Mouse (Mus musculus) lung, embryonic 16.5 days (tissue): Measurements from ENCODE around the gene Dhrs3. TPM values are rescaled to one million over a fixed set of nuclear protein-coding genes. Genes with fewer than 3 reads are reported as not detected.

Experiments used
- ATAC-seq: fragments of 200-750 bp; cut with Nextera tagmentation; 2 replicates; pipeline ENCODE4 v1.8.0; 2017; ENCODE audit warnings: low read depth, mild to moderate bottlenecking, moderate library complexity
- H3K27ac ChIP-seq: fragments of 300-500 bp; sonication (generic); 2 replicates; pipeline ENCODE4 v1.5.1; 2014; ENCODE audit warnings: mild to moderate bottlenecking, control low read depth, low read length
- H3K27me3 ChIP-seq: fragments of 300-500 bp; sonication (generic); 2 replicates; pipeline ENCODE4 v1.6.1; 2014; ENCODE audit warnings: low read depth, low read length, mixed read lengths; ENCODE audit not compliant: control insufficient read depth, insufficient read depth
- H3K36me3 ChIP-seq: fragments of 300-500 bp; sonication (generic); 2 replicates; pipeline ENCODE4 v1.6.1; 2014; ENCODE audit warnings: low read length; ENCODE audit not compliant: control insufficient read depth, insufficient read depth
- H3K4me1 ChIP-seq: fragments of 300-500 bp; sonication (generic); replicated peaks from 2 replicates; pipeline ENCODE4 v1.6.1; 2014; ENCODE audit warnings: low read length, mixed read lengths; ENCODE audit not compliant: control insufficient read depth, insufficient read depth
- H3K4me2 ChIP-seq: fragments of 300-500 bp; sonication (generic); 2 replicates; pipeline ENCODE4 v1.6.1; 2014; ENCODE audit warnings: low read depth, low read length, control low read depth
- H3K4me3 ChIP-seq: fragments of 300-500 bp; sonication (generic); 2 replicates; pipeline ENCODE4 v1.5.1; 2014; ENCODE audit warnings: mild to moderate bottlenecking, low read length, control low read depth
- H3K9ac ChIP-seq: fragments of 300-500 bp; sonication (generic); 2 replicates; pipeline ENCODE4 v1.6.1; 2014; ENCODE audit warnings: low read length, control low read depth
- H3K9me3 ChIP-seq: fragments of 300-500 bp; sonication (generic); 2 replicates; pipeline ENCODE4 v1.6.1; 2016; ENCODE audit warnings: low read length; ENCODE audit not compliant: control insufficient read depth
- WGBS: fragments of 180-500 bp; shearing (Covaris S2); extraction: QIAGEN DNeasy Blood & Tissue Kit; methylation state at CpG from one replicate; pipeline ENCODE4 v1.1.7; 2014; 5-methylcytosine and 5-hydroxymethylcytosine counted together
- polyA plus RNA-seq: library from polyadenylated mRNA; unstranded; fragments of >200 nt; fragmentation: Nextera tagmentation; extraction: Ambion mirVana; gene quantifications from 2 replicates; pipeline ENCODE4 v1.2.1, GENCODE M21; 2015

Gene Dhrs3
- polyA plus RNA-seq, 1 experiment from 2014 or later = 67.6 TPM

GRCm38 (mm10) chr4:144906001-144906889 is 13.6 kb downstream of the Dhrs3 start:
- 59% methylated on average over 8 of the region's 8 CpGs for WGBS
- peaks cover 35% of the 10 kb centered on the region for H3K4me1 ChIP-seq
- no peak overlapping the region for H3K9ac ChIP-seq
- H3K4me3 ChIP-seq = no peak overlapping the region
- H3K36me3 ChIP-seq = no peaks in the 10 kb centered on the region
- ATAC-seq = peak; percentile 65
- no peaks in the 10 kb centered on the region for H3K27me3 ChIP-seq
- no peaks in the 10 kb centered on the region for H3K9me3 ChIP-seq
- H3K4me2 ChIP-seq = no peak overlapping the region
- H3K27ac ChIP-seq = peak overlapping the region; percentile 53

- no peak overlapping the region for H3K4me3 ChIP-seq
- H3K9ac ChIP-seq = no peak overlapping the region
- no peaks in the 10 kb centered on the region for H3K36me3 ChIP-seq
- H3K4me1 ChIP-seq = peaks cover 31% of the 10 kb centered on the region
- H3K4me2 ChIP-seq = no peak overlapping the region
- H3K27me3 ChIP-seq = no peaks in the 10 kb centered on the region
- whole genome bisulfite sequencing = 64% methylated on average over 4 of the region's 4 CpGs
- no peak; the same call in 1 of the 2 replicates for ATAC-seq
- H3K9me3 ChIP-seq = no peaks in the 10 kb centered on the region
- H3K27ac ChIP-seq = no peak overlapping the region; the same call in 1 of the 2 replicates
Observed at GRCm38 (mm10) chr4:144906978-144907703, 14.5 kb downstream of the Dhrs3 start.

GRCm38 (mm10) chr4:144908825-144909224 is 16.2 kb downstream of the Dhrs3 start:
- no peak overlapping the region for H3K4me3 ChIP-seq
- no peak overlapping the region for H3K4me2 ChIP-seq
- no peaks in the 10 kb centered on the region for H3K9me3 ChIP-seq
- no peak for ATAC-seq
- H3K9ac ChIP-seq = no peak overlapping the region
- H3K36me3 ChIP-seq = no peaks in the 10 kb centered on the region
- peaks cover 24% of the 10 kb centered on the region for H3K4me1 ChIP-seq
- H3K27ac ChIP-seq = no peak overlapping the region
- no peaks in the 10 kb centered on the region for H3K27me3 ChIP-seq

DNA sequence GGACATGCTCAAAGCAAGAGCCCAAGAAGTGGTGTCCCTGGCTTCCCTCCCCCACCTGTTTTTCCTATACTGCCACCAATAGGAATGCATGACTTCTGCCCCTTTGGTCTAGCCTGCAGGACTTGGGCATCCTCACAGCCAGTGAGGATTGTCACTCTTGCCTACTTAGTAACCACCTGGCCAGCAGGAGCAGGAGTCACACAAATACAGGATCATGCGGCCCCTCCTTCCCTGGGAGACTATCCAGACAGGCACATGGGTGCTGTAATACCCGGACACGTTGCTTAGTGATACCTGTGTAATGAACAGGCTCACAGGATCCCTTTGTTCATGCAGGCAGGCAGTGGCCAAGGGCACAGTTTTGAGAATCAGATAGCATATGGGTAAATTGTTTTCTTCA is 17.7 kb downstream of the Dhrs3 start:
- Histone ChIP-seq H3K4me1 (peaks cover 20% of the 10 kb centered on the region), H3K36me3 (no peaks in the 10 kb centered on the region), H3K4me2 (no peak overlapping the region), H3K4me3 (no peak overlapping the region), H3K9me3 (no peaks in the 10 kb centered on the region), H3K9ac (no peak overlapping the region), H3K27ac (no peak overlapping the region), H3K27me3 (no peaks in the 10 kb centered on the region)
- no peak for ATAC-seq
- 72% methylated on average over 3 of the region's 3 CpGs for WGBS

GRCm38 (mm10) chr4:144913298-144914152 is 20.9 kb downstream of the Dhrs3 start:
- no peak overlapping the region for H3K27ac ChIP-seq
- H3K9ac ChIP-seq = no peak overlapping the region
- no peaks in the 10 kb centered on the region for H3K36me3 ChIP-seq
- no peaks in the 10 kb centered on the region for H3K4me1 ChIP-seq
- no peaks in the 10 kb centered on the region for H3K9me3 ChIP-seq
- H3K27me3 ChIP-seq = no peaks in the 10 kb centered on the region
- H3K4me2 ChIP-seq = no peak overlapping the region
- ATAC-seq = no peak
- WGBS = 72% methylated on average over 6 of the region's 6 CpGs
- H3K4me3 ChIP-seq = no peak overlapping the region

DNA sequence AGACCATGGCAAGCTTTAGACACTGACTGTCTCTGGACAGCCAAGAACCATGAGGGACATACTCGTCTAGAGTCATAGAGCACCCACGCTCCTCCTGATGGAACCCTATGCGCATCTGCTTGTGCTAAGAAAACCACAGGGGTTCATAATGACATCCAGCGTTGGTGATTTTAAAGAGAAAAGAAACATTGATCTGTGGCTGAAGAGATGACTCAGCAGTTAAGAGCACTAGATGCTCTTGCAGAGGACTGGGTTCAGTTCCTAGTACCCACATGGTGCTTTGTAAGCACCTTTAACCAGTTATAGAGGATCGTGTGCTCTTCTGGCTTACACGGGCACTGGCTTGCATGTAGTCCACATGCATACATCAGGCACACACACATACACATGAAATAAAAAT is 23.9 kb downstream of the Dhrs3 start:
- peaks cover 14% of the 10 kb centered on the region for H3K36me3 ChIP-seq
- H3K27ac ChIP-seq = no peak overlapping the region
- H3K9me3 ChIP-seq = no peaks in the 10 kb centered on the region
- WGBS = 86% methylated on average over 6 of the region's 6 CpGs
- no peak overlapping the region for H3K9ac ChIP-seq
- ATAC-seq = no peak
- no peak overlapping the region for H3K4me2 ChIP-seq
- H3K4me1 ChIP-seq = no peaks in the 10 kb centered on the region
- no peak overlapping the region for H3K4me3 ChIP-seq
- no peaks in the 10 kb centered on the region for H3K27me3 ChIP-seq

DNA sequence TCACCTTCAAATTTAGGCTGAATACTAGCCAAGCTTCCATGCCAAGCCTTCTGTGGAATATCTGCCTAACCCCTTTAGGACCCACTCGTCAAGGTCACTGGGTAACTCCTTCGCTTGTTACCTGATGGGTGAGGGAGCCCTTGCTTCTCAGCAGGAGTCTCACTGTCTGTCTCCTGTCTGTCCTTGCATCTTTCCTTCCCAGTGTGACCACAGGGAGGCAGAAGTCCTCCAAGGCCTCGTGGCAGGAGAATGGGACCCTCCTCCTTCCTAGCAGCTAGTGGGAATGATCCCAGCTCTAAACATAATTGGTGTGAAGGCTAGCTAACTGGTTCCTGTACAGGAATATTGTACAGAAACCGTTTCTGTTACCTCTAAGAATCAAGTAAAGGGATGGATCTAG is 24.5 kb downstream of the Dhrs3 start:
- ATAC-seq = no peak
- 63% methylated on average over 4 of the region's 4 CpGs for WGBS

GRCm38 (mm10) chr4:144918501-144918900 is 25.9 kb downstream of the Dhrs3 start:
- Histone ChIP-seq H3K27me3 (no peaks in the 10 kb centered on the region), H3K9ac (no peak overlapping the region), H3K36me3 (peaks cover 14% of the 10 kb centered on the region), H3K4me1 (no peaks in the 10 kb centered on the region), H3K27ac (no peak overlapping the region), H3K9me3 (no peaks in the 10 kb centered on the region), H3K4me3 (no peak overlapping the region), H3K4me2 (no peak overlapping the region)
- no peak for ATAC-seq
- WGBS = 92% methylated on average over 10 of the region's 10 CpGs

More for the DNA sequence above, 24.5 kb downstream of the Dhrs3 start:
- Histone ChIP-seq H3K4me1 (no peaks in the 10 kb centered on the region), H3K27ac (no peak overlapping the region), H3K4me2 (no peak overlapping the region), H3K27me3 (no peaks in the 10 kb centered on the region), H3K36me3 (peaks cover 14% of the 10 kb centered on the region), H3K9ac (no peak overlapping the region), H3K4me3 (no peak overlapping the region), H3K9me3 (no peaks in the 10 kb centered on the region)
